Comparison of ENCODE assay signal across 15 mouse cellular contexts in the genomic region with DNA sequence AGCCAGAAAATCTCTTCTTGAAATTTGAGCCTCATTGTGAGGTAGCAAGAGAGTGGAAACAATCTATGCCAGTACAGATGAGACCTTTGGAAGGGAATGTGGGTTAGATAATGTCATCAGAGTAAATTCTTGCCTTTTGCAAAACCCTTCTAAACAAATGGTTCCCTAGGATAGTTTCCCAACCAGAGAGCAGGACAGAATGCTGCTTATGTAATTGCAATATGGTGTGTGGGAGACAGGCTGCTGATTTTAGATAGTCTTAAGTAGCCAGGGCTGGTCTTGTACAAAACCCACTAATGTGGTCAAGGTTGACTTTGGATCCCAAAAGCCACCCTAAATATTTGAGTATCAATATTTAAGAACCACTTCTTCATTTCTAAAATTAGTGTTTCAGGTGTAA. TPM values are rescaled to one million over a fixed set of nuclear protein-coding genes. Genes with fewer than 3 reads are reported as not detected.
A peak's percentile ranks its signal among the peaks of the same experiment; 100 is the strongest.
DNase-seq lines count a peak whose midpoint lies in the region.
"Not testable (repeated sequence)": the region's sequence is repeated elsewhere in the genome, so short reads cannot be mapped to it uniquely, and the experiment has no call there.
"Had no signal": no experiment of that assay in that cellular context is flagged by ENCODE, and none has a peak within 500 bp of the region (broad histone marks: within the 10 kb centered on the region; RNA-seq: fewer than 3 reads in every experiment).

No protein-coding gene starts in this region.

- intact Hi-C loops in left cerebral cortex, postnatal 25 days (cut with DNase I): not testable (repeated sequence)

- DNase-seq in frontal cortex, postnatal 36 days (ENCODE audit: low spot score in 2 of 2): peak; percentile 3 to 52
- peak; percentile 30 to 74 for DNase-seq in layer of hippocampus, adult 18-20 months (ENCODE audit: low spot score in 2 of 2)
- DNase-seq in layer of hippocampus, adult 8-10 months (ENCODE audit: low spot score in 2 of 2): peak; percentile 27 to 54
- DNase-seq in layer of hippocampus, adult 9-11 months: peak; percentile 55
- peak; percentile 22 to 31 for DNase-seq in left cerebral cortex, adult 18-20 months (ENCODE audit: low spot score in 2 of 2)
- peak; percentile 14 to 67 for DNase-seq in left cerebral cortex, postnatal 25 days (ENCODE audit: low spot score in 2 of 2)
- peak; percentile 49 for DNase-seq in right cerebral cortex, adult 18-20 months
- peak; percentile 7 for DNase-seq in right cerebral cortex, postnatal 25 days

RNA-seq across cellular contexts. Expression of a gene that starts 19.4 kb away (rescaled TPM):
- not detected for total RNA-seq in layer of hippocampus, adult 18-20 months (2021)
- total RNA-seq in layer of hippocampus, adult 8-10 months (2022): under 1 TPM in 2 of 4 experiments, not detected in 2; 0.20 to 0.27 TPM
- total RNA-seq in left cerebral cortex, adult 18-20 months (2021): under 1 TPM in 1 of 2 experiments, not detected in 1; 0.33 TPM
- total RNA-seq in left cerebral cortex, postnatal 25 days (2021): not detected
- total RNA-seq: adrenal gland, adult 2 months; adrenal gland, postnatal 10 days; adrenal gland, postnatal 25 days; adrenal gland, postnatal 4 days; common myeloid progenitor, adult 5-6 weeks; ES-E14; MEL had no signal

RNA-seq across cellular contexts. Expression of a gene that starts 24.5 kb away (rescaled TPM):
- total RNA-seq in layer of hippocampus, adult 18-20 months (2021): not detected
- not detected for total RNA-seq in layer of hippocampus, adult 8-10 months (2022)
- not detected for total RNA-seq in left cerebral cortex, adult 18-20 months (2021)
- total RNA-seq in left cerebral cortex, postnatal 25 days (2021): not detected
- total RNA-seq: adrenal gland, adult 2 months; adrenal gland, postnatal 10 days; adrenal gland, postnatal 25 days; adrenal gland, postnatal 4 days; common myeloid progenitor, adult 5-6 weeks; ES-E14; MEL had no signal

Comparison
In these comparisons a context has a peak if more than half of its experiments do, and no peak if none do; other contexts are left out.
1. Peak in every context shown above with its lines: DNase-seq.